Mouse (Mus musculus) frontal cortex, postnatal 14 days (tissue): ENCODE measurements around the gene Ift52.

Experiments used
- DNase-seq, 2 experiments: peaks; one replicate each; pipeline ENCODE4 v3.0.0; 2022; ENCODE audit warnings: low spot score in 2 of 2

The Ift52 gene

GRCm38 (mm10) chr2:163016916-163017743 lies at the start of gene Ift52:
Gene Ift52, plus strand, starts transcription at chr2:163017354.
- DNase-seq = peak; percentile 83 to 90

GRCm38 (mm10) chr2:162968357-162968756 lies 48.8 kb upstream of the Ift52 start:
- DNase-seq = no peak

GRCm38 (mm10) chr2:162969101-162969500 lies 48.1 kb upstream of the Ift52 start:
- DNase-seq = no peak

- no peak for DNase-seq
Measured at GRCm38 (mm10) chr2:162970896-162971295, 46.3 kb upstream of the Ift52 start.

GRCm38 (mm10) chr2:162972752-162973151 lies 44.4 kb upstream of the Ift52 start:
- DNase-seq = no peak

- DNase-seq = no peak
Measured at GRCm38 (mm10) chr2:162973206-162973605, 43.9 kb upstream of the Ift52 start.

GRCm38 (mm10) chr2:162973637-162974036 lies 43.5 kb upstream of the Ift52 start:
- DNase-seq = no peak

GRCm38 (mm10) chr2:162975157-162975775 lies 41.9 kb upstream of the Ift52 start:
- DNase-seq = no peak

GRCm38 (mm10) chr2:162976001-162976400 lies 41.2 kb upstream of the Ift52 start:
- DNase-seq = no peak

- no peak for DNase-seq
Measured at GRCm38 (mm10) chr2:162984381-162984780, 32.8 kb upstream of the Ift52 start.

- no peak for DNase-seq
Measured at GRCm38 (mm10) chr2:162985923-162986322, 31.2 kb upstream of the Ift52 start.

- no peak for DNase-seq
Measured at GRCm38 (mm10) chr2:162986764-162987163, 30.4 kb upstream of the Ift52 start.

GRCm38 (mm10) chr2:162987218-162987617 lies 29.9 kb upstream of the Ift52 start, which contains the start of gene Sgk2:
Gene Sgk2, plus strand, starts transcription at chr2:162987330.
- no peak for DNase-seq

GRCm38 (mm10) chr2:162988235-162988634 lies 28.9 kb upstream of the Ift52 start:
- no peak for DNase-seq

GRCm38 (mm10) chr2:162991394-162992083 lies 25.6 kb upstream of the Ift52 start:
- DNase-seq = no peak

- no peak for DNase-seq
Measured at GRCm38 (mm10) chr2:162992084-162992437, 25.1 kb upstream of the Ift52 start.

GRCm38 (mm10) chr2:162993881-162994616 lies 23.1 kb upstream of the Ift52 start:
- no peak for DNase-seq

GRCm38 (mm10) chr2:162998528-162999230 lies 18.5 kb upstream of the Ift52 start:
- peak in 1 of 2 experiments; percentile 48 for DNase-seq

GRCm38 (mm10) chr2:162999744-163000143 lies 17.4 kb upstream of the Ift52 start:
- no peak for DNase-seq

GRCm38 (mm10) chr2:163001071-163001470 lies 16.1 kb upstream of the Ift52 start:
- no peak for DNase-seq

- DNase-seq = no peak
Measured at GRCm38 (mm10) chr2:163007299-163007698, 9.9 kb upstream of the Ift52 start.
